Mouse (Mus musculus): Measurements from ENCODE around the gene Armh3. TPM values are rescaled to one million over a fixed set of nuclear protein-coding genes. Genes with fewer than 3 reads are reported as not detected.
A peak's percentile ranks its signal among the peaks of the same experiment; 100 is the strongest.

The Armh3 gene
- total RNA-seq, 2 experiments from 2014 or later, result 17.5 to 20.2 TPM

DNA sequence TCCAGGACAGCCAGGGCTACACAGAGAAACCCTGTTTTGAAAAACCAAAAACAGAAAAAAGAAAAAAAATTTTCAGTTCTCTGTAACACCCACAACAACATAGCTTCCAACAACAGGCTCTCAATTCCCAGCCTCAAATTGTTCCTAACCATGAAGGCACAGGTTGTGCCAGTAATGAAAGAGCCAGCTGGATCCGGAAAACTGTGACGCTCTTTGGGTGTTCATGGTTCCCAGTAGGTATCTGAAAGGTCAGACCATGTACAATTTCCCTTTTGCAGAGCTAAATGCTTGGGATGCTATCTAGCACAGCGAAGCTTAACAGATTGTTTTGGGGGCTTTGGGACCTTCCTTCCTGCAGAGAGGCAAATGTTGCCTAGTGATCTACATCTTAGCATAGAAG is 82.3 kb downstream of the Armh3 start:
- no peak for DNase-seq (ENCODE audit: low spot score in 2 of 2)

DNA sequence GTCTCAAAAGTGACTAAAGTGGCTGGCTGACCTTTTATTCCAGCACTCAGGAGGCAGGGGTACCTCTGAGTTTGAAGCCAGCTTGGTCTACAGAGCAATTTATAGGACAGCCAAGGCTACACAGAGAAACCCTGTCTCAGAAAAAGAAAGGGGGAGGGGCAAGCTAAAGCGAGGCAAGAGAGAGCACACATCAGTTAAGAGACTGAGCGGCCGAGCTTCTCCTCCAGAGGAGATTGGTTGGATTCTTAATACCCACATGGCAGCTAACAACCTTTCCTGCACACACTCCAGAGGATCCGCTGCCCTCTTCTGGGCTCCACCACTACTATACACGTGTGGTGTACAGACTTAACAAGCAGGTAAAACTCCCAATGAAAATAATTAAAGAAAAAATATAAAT is 85.3 kb downstream of the Armh3 start:
- DNase-seq (ENCODE audit: low spot score in 2 of 2), result no peak

DNA sequence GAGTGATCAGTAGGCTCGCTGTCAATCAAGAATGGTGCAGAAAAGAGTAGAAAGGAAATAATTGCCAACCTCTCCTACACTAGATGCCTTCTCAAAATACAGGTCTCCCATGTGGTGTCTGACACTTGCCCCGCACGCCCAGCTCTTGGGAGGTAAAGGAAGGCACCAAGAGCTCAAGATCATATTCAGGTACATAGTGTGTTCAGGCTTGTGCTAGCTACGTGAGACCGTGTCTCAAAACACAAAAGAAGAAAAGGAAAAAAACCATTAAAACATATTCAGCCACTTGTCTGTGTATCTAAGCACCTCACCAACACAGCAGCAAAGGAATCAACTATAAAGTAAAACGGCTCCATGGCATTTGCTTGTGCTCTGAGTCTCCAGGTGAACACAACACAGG is 85.9 kb downstream of the Armh3 start:
- DNase-seq (ENCODE audit: low spot score in 2 of 2), result no peak

DNA sequence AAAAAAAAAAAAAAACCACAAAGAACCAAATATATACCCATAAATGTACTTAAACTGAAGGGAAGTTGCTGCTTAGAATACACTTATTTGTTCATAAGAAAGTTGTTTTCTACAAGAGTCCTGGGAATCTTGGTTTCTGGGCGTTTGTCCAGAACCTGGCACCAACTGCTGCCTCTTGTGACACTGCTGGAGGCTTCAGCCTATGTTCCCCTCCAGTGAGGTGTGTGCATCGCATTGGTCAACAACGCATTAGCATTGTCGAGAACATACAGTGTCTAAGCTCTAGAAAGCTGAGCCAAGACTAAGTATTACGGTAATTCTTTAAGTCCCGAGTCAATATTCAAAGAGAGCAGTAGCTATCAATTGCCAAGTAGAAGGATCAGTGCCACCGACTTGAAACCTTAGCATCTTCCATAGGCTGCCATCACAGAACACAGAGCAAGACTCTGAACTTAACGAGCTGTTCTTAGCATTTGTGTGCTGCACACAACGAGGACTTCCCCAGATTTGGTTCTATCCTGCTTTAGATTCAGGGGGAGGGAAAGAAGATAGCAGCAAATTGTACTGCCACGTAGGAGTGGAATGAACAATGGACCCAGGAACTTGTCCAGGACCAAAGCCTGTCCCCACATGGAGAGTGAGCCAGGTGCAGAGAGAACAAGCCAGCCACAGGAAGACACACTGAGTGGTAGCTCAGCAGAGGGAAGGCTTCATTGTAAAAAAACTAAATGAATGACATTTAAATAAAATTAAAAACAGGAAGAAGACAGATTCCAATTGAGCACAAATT is 86.9 kb downstream of the Armh3 start:
- no peak for DNase-seq (ENCODE audit: low spot score in 2 of 2)

DNA sequence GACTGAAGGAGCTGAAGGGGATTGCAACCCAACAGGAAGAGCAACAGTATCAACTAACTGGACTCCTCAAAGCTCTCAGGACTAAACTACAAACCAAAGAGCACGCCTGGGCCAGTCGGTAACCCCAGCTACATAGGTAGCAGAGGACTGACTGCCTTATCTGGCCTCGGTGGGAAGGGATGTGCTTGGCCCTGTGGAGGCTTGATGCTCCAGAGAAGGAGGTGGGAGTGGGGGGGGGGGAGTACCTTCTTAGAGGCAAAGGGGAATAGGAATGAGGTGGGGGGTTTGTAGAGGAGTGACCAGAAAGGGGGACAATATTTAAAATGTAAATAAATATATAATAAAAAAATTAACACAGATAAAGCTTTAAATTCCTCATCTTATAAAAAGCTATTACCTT is 90.0 kb downstream of the Armh3 start:
- DNase-seq (ENCODE audit: low spot score in 2 of 2), result no peak

DNA sequence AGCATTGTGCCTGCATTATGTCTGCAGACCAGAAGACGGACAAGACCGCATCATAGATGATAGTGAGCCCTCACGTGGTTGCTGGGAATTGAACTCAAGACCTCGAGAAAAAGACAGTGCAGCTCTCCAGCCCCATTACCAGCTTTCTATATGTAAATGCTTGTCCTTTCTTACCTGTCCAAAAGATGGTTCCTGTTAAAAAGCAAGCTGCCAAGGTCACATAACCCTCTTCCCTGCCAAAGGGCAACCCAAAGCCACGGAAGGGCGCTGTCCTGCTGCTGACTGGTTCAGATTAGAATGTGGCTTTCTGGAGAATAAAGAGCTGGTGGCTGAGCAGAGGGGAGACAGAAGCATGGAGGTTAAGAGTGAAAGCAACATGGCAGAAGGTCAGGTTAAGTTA is 90.9 kb downstream of the Armh3 start:
- no peak for DNase-seq (ENCODE audit: low spot score in 2 of 2)

DNA sequence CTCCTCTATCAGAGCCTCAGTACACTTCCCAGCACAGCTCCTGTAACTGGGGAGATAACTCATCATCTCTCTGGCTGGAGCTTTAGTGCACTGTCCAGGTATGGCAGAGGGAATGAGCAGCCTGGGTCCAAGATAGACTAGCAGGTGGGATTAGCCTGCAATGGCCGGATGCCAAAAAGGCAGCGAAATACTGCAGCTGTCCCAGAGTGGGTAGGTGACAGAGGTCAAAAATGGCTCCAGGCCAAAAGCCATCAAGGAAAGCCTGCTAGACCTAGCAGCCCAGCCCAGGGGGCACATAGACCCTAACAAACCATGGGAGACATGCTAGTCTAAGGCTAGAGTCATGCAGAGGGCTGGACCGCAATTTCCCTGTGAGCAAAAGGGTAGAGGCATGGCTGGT is 94.4 kb downstream of the Armh3 start:
- DNase-seq (ENCODE audit: low spot score in 2 of 2), result no peak

DNA sequence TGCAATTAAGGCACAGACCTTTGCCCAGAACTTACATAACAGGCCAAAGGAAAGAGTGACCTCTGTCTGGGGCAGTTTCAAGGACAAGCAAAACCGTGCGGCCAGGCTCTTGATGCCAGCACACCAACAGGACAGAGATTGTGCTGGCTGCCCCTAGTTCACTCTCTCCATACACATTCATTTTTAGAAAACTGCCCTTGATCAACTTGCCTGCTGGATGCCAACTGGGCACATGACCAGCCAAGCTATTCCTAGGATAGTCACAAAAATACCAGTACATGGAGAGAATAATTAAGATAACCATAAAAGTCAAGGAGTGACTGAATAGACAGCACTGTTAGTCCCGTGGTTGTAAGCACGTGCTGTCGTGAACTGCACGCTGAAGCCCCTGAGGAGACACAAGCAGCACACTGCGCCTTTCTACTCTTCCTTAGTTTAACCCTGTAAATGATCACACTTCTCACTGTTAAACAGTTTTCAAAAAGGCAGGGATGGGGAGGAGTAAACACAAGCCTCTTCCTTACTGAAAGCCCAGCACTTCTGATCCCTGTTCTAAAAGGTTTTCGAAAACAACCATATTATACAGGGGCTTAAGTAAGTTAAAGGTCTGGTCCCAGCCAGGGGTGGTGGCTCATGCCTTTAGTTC is 95.8 kb downstream of the Armh3 start:
- no peak for DNase-seq (ENCODE audit: low spot score in 2 of 2)

DNA sequence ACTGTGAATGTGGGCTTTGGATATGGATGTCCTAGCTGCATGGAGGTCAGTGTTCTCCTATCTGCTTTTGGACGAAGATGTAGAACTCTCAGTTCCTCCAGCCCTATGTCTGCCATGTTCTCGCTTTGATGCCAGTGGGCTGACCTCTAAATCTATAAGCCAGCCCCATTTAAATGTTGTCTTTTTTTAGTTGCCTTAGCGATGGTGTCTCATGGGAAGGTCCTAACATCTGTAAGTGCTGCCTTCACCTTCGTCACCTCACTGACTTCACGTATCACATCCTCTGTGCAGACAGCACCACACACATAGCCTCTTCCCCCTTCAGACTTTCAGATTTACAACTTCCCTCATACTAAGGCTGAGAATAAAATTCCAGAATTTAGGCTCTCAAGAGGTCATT is 97.5 kb downstream of the Armh3 start:
- DNase-seq (ENCODE audit: low spot score in 2 of 2), result no peak

DNA sequence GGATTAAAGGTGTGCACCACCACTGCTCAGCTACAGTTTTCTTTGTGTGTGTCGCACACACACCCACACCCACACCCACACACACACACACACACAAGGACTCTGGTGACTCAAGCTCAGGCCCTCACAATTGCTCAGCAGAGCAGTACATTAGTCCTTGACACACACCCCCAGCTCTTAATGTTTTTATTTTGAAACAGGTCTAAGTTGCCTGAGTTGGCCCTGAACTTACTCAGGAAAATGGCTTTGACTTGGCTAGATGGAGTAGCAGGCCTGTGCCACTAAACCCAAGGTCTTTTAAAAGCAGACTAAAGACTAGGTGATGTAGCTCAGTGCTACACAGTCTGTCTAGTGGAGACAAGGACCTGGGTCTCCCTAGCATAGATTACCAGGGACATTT is 102.6 kb downstream of the Armh3 start:
- no peak for DNase-seq (ENCODE audit: low spot score in 2 of 2)

- DNase-seq (ENCODE audit: low spot score in 2 of 2), result no peak
These were observed 116.2 kb downstream of the Armh3 start for GRCm38 (mm10) chr19:45882056-45882455.

DNA sequence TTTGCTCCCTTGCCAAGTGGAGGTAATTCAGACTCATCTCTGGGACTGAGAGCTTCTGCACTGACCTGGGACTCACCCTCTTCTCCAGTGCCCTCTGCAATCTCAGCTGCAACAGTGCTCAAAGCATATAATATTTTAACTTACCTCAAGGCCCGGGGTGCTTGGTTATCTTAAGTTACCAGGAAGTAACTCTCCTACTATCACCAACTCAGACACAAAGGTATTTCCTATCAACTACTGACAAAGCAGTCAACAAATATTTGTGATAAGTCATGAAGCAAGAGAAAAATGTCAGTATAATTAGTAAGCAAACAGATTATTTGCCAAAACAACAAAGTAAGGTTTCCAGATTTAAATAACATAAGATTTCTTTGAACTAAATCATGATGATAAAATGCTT is 125.0 kb downstream of the Armh3 start:
- DNase-seq (ENCODE audit: low spot score in 2 of 2), result no peak

- no peak for DNase-seq (ENCODE audit: low spot score in 2 of 2)
These were observed 142.9 kb downstream of the Armh3 start for GRCm38 (mm10) chr19:45855284-45855920.

GRCm38 (mm10) chr19:45854521-45854920 is 143.8 kb downstream of the Armh3 start:
- no peak for DNase-seq (ENCODE audit: low spot score in 2 of 2)

- no peak for DNase-seq (ENCODE audit: low spot score in 2 of 2)
These were observed 150.6 kb downstream of the Armh3 start for GRCm38 (mm10) chr19:45847733-45848093.

DNA sequence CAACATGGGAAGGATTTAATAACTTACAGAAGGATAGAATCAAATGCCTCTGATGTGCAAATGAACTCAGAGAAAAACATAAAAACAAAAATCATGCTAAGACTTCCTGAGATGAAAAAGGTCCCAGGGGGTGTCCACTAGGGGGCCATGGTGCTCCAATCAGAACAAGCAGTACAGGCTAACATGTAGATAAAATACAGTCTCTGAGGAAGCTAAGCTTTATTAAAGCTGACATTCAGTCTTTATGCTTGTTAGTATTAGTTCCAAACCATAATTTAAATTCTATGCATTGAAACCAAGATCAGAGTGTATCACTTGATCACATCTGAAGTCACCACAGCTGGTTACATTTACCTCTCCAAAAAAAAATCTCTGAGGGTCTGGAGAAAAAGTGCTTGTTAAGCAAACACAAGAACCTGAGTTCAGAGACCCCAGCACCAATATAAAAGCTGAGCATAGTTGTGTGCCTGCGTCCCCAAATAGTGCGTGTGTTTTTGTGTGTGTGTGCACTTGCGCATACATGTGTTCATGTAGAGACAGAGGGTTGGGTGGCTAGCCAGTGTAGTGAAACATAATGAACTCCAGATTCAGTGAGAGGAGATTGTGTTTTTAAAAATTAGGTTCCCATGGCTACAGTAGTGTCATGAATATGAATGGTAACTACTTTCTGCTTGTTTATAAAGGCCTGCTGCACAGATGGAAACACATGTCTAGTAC is 151.1 kb downstream of the Armh3 start:
- DNase-seq (ENCODE audit: low spot score in 2 of 2), result peak; percentile 24 to 36

DNA sequence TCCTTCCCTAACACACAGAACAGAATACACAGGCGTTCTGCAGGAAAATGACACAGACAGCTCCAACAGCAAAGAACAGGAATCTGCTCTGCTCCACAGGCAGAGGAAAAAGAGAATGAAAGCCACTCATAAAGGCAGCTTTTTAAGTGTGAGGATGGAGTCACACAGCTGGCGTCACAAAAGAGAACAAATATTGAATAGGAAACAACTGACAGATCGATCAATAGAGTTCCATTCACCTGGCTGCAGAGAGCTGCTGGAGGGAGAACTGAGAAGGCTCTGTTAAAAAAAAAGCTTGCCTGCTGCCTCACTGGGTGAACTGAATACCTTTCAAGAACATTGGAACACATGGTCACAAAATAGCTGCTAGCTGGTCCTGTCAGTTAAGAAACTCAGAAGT is 154.1 kb downstream of the Armh3 start:
- no peak for DNase-seq (ENCODE audit: low spot score in 2 of 2)

DNA sequence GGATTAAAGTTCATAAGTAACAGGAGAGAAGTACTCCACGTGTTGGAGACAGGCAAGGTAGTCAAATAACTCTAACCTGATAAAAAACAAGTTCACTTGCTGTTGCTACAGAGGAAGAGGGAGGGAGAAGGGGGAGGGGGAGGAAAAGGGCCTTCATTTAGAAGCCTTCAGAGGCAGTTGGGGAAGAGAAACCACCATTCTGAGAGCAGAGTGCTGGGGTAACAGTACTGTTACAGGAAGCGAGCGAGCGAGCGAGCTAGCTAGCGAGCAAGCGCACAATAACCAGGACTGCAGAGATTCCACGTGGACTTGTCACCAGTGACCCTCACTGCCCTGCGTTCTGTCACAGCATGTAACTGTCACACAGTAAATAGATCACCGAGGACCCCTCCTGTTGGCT is 154.9 kb downstream of the Armh3 start:
- DNase-seq (ENCODE audit: low spot score in 2 of 2), result no peak

- no peak for DNase-seq (ENCODE audit: low spot score in 2 of 2)
These were observed 161.0 kb downstream of the Armh3 start for GRCm38 (mm10) chr19:45837050-45837994.

- DNase-seq (ENCODE audit: low spot score in 2 of 2), result no peak
These were observed 162.8 kb downstream of the Armh3 start for GRCm38 (mm10) chr19:45835490-45835889.

- no peak for DNase-seq (ENCODE audit: low spot score in 2 of 2)
These were observed 164.6 kb downstream of the Armh3 start for GRCm38 (mm10) chr19:45833665-45834064.

All from left cerebral cortex, adult 18-20 months (tissue).